Mouse (Mus musculus): Measurements from ENCODE around the gene Defa2. TPM values are rescaled to one million over a fixed set of nuclear protein-coding genes. Genes with fewer than 3 reads are reported as not detected.

Gene Defa2
- polyA plus RNA-seq (2014; fragmentation: Illumina TruSeq; extraction: RNeasy Lipid Tissue Mini Kit (QIAGEN cat#74804); ENCODE audit: low read depth, low replicate concordance) = not detected

DNA sequence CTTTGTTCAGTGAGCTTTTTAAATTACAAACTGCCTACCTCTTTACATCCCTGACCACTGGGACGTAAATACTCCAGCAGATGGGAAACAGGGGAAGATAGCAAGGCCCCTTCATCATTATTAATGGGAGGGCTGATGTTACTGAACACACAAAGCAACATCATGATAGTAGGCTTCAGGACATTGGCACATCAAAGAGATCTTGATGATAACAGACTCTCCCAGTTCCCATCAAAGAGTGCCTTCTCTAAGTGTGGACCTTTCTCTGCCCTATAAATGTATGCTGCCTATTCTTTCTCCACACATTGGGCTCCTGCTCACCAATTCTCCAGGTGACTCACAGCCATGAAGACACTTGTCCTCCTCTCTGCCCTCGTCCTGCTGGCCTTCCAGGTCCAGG, at the start of gene Defa2:
Gene Defa2 (plus strand): TSS at position 301 of the 400 bp plus-strand sequence.

DNA sequence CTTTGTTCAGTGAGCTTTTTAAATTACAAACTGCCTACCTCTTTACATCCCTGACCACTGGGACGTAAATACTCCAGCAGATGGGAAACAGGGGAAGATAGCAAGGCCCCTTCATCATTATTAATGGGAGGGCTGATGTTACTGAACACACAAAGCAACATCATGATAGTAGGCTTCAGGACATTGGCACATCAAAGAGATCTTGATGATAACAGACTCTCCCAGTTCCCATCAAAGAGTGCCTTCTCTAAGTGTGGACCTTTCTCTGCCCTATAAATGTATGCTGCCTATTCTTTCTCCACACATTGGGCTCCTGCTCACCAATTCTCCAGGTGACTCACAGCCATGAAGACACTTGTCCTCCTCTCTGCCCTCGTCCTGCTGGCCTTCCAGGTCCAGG, 13.2 kb downstream of the Defa2 start, which contains the start of gene Defa33:
Gene Defa33 (plus strand): TSS at position 301 of the 400 bp plus-strand sequence.

DNA sequence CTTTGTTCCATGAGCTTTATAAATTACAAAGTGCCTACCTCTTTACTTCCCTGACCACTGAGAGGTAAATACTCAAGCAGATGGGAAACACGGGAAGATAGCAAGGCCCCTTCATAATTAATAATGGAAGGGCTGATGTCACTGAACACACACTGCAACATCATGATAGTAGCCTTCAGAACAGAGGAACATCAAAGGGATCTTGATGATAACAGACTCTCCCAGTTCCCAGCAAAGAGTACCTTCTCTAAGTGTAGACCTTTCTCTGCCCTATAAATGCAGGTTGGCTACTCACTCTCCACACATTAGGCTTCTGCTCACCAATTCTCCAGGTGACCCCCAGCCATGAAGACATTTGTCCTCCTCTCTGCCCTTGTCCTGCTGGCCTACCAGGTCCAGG, 48.8 kb downstream of the Defa2 start, which contains the start of gene Defa36:
Gene Defa36 (plus strand): TSS at position 301 of the 400 bp plus-strand sequence.

Other genes with a start within 250 kb of the Defa2 start
- gene Defa30, start 243.9 kb upstream of the Defa2 start, polyA plus RNA-seq (2014; fragmentation: Illumina TruSeq; extraction: RNeasy Lipid Tissue Mini Kit (QIAGEN cat#74804); ENCODE audit: low read depth, low replicate concordance) = not detected
- not detected for gene Defa22, start 216.2 kb upstream of the Defa2 start, polyA plus RNA-seq (2014; fragmentation: Illumina TruSeq; extraction: RNeasy Lipid Tissue Mini Kit (QIAGEN cat#74804); ENCODE audit: low read depth, low replicate concordance)
- 2.1 TPM for gene Defa31, start 186.9 kb upstream of the Defa2 start, polyA plus RNA-seq (2014; fragmentation: Illumina TruSeq; extraction: RNeasy Lipid Tissue Mini Kit (QIAGEN cat#74804); ENCODE audit: low read depth, low replicate concordance)
- gene Gm15293, start 177.0 kb upstream of the Defa2 start, polyA plus RNA-seq (2014; fragmentation: Illumina TruSeq; extraction: RNeasy Lipid Tissue Mini Kit (QIAGEN cat#74804); ENCODE audit: low read depth, low replicate concordance) = not detected
- not detected for gene Gm15292, start 128.8 kb upstream of the Defa2 start, polyA plus RNA-seq (2014; fragmentation: Illumina TruSeq; extraction: RNeasy Lipid Tissue Mini Kit (QIAGEN cat#74804); ENCODE audit: low read depth, low replicate concordance)
- gene Defa27, start 63.0 kb upstream of the Defa2 start, polyA plus RNA-seq (2014; fragmentation: Illumina TruSeq; extraction: RNeasy Lipid Tissue Mini Kit (QIAGEN cat#74804); ENCODE audit: low read depth, low replicate concordance) = not detected
- not detected for gene Defa29, start 51.5 kb upstream of the Defa2 start, polyA plus RNA-seq (2014; fragmentation: Illumina TruSeq; extraction: RNeasy Lipid Tissue Mini Kit (QIAGEN cat#74804); ENCODE audit: low read depth, low replicate concordance)
- gene Defa33, start 13.3 kb downstream of the Defa2 start, polyA plus RNA-seq (2014; fragmentation: Illumina TruSeq; extraction: RNeasy Lipid Tissue Mini Kit (QIAGEN cat#74804); ENCODE audit: low read depth, low replicate concordance) = not detected
- gene Defa36, start 48.9 kb downstream of the Defa2 start, polyA plus RNA-seq (2014; fragmentation: Illumina TruSeq; extraction: RNeasy Lipid Tissue Mini Kit (QIAGEN cat#74804); ENCODE audit: low read depth, low replicate concordance) = not detected
- gene Gm7849, start 78.0 kb downstream of the Defa2 start, polyA plus RNA-seq (2014; fragmentation: Illumina TruSeq; extraction: RNeasy Lipid Tissue Mini Kit (QIAGEN cat#74804); ENCODE audit: low read depth, low replicate concordance) = not detected
- not detected for gene Defa20, start 130.7 kb downstream of the Defa2 start, polyA plus RNA-seq (2014; fragmentation: Illumina TruSeq; extraction: RNeasy Lipid Tissue Mini Kit (QIAGEN cat#74804); ENCODE audit: low read depth, low replicate concordance)
- gene Defa32, start 150.5 kb downstream of the Defa2 start, polyA plus RNA-seq (2014; fragmentation: Illumina TruSeq; extraction: RNeasy Lipid Tissue Mini Kit (QIAGEN cat#74804); ENCODE audit: low read depth, low replicate concordance) = not detected
- gene Defa37, start 186.9 kb downstream of the Defa2 start, polyA plus RNA-seq (2014; fragmentation: Illumina TruSeq; extraction: RNeasy Lipid Tissue Mini Kit (QIAGEN cat#74804); ENCODE audit: low read depth, low replicate concordance) = not detected
- not detected for gene Defa28, start 204.5 kb downstream of the Defa2 start, polyA plus RNA-seq (2014; fragmentation: Illumina TruSeq; extraction: RNeasy Lipid Tissue Mini Kit (QIAGEN cat#74804); ENCODE audit: low read depth, low replicate concordance)
- gene Gm7861, start 216.0 kb downstream of the Defa2 start, polyA plus RNA-seq (2014; fragmentation: Illumina TruSeq; extraction: RNeasy Lipid Tissue Mini Kit (QIAGEN cat#74804); ENCODE audit: low read depth, low replicate concordance) = not detected
- gene Defa26, start 239.7 kb downstream of the Defa2 start, polyA plus RNA-seq (2014; fragmentation: Illumina TruSeq; extraction: RNeasy Lipid Tissue Mini Kit (QIAGEN cat#74804); ENCODE audit: low read depth, low replicate concordance) = not detected

All from kidney, adult 10 weeks (tissue).